Mouse (Mus musculus) CH12.LX (cell line): ENCODE data around the gene Heatr5b. TPM values are rescaled to one million over a fixed set of nuclear protein-coding genes. Genes with fewer than 3 reads are reported as not detected.

ENCODE experiments used
- DNase-seq: peaks from one replicate; pipeline ENCODE4 v3.0.0-alpha.2; 2013; ENCODE audit errors: extremely low read depth
- H3K27ac ChIP-seq: 2 replicates; pipeline ENCODE4 v1.5.1; 2012; ENCODE audit warnings: low read depth, mild to moderate bottlenecking, control low read depth, moderate library complexity; ENCODE audit not compliant: insufficient read depth
- H3K27me3 ChIP-seq: replicated peaks from 2 replicates; pipeline ENCODE3; 2012; ENCODE audit warnings: inconsistent platforms
- H3K36me3 ChIP-seq, 2 experiments: replicated peaks in 1 of 2; 2 replicates each; pipeline versions ENCODE3 to v1.6.1; 2012; ENCODE audit warnings: inconsistent platforms in 1 of 2, low read length in 1 of 2, mild to moderate bottlenecking in 1 of 2, mixed read lengths in 1 of 2, moderate library complexity in 1 of 2; ENCODE audit not compliant: control insufficient read depth in 1 of 2, insufficient read depth in 1 of 2
- H3K4me1 ChIP-seq, 2 experiments: 2 replicates each; pipeline ENCODE4 v1.6.1; 2012; ENCODE audit warnings: inconsistent platforms in 1 of 2, moderate library complexity in 1 of 2; ENCODE audit not compliant: insufficient read depth in 2 of 2, control insufficient read depth in 1 of 2
- H3K4me2 ChIP-seq: 2 replicates; pipeline ENCODE4 v1.6.1; 2012; ENCODE audit warnings: low read depth, mild to moderate bottlenecking, control low read depth; ENCODE audit not compliant: poor library complexity, insufficient read depth, severe bottlenecking
- H3K4me3 ChIP-seq, 3 experiments: fragments of 150-350 bp in 1 of 3; sonication (generic) in 1 of 3; replicated peaks in 1 of 3; 2 replicates each; pipeline versions ENCODE3 to v1.5.1; 2011 to 2012; ENCODE audit warnings: low read depth in 2 of 3, low read length in 2 of 3, mild to moderate bottlenecking in 2 of 3, moderate library complexity in 2 of 3, control low read depth in 1 of 3, improper control_type of control experiment in 1 of 3, inconsistent platforms in 1 of 3, mixed read lengths in 1 of 3; ENCODE audit not compliant: poor library complexity in 1 of 3
- H3K79me2 ChIP-seq: replicated peaks from 2 replicates; pipeline ENCODE4 v1.6.1; 2012; ENCODE audit warnings: mild to moderate bottlenecking, moderate library complexity; ENCODE audit not compliant: control insufficient read depth, poor library complexity, insufficient read depth, severe bottlenecking; ENCODE audit errors: extremely low read depth
- H3K9ac ChIP-seq: 2 replicates; pipeline ENCODE4 v1.6.1; 2012; ENCODE audit warnings: low read depth, mild to moderate bottlenecking, control low read depth, moderate library complexity; ENCODE audit not compliant: insufficient read depth
- H3K9me3 ChIP-seq: replicated peaks from 2 replicates; pipeline ENCODE3; 2012; ENCODE audit warnings: low read length, inconsistent platforms, mixed read lengths
- CTCF ChIP-seq, 2 experiments: IDR thresholded peaks in 1 of 2; conservative IDR thresholded peaks in 1 of 2; 2 replicates each; pipeline ENCODE4 v1.5.1; 2011 to 2012; ENCODE audit warnings: low read depth in 2 of 2, low read length in 2 of 2, improper control_type of control experiment in 1 of 2, inconsistent platforms in 1 of 2, mild to moderate bottlenecking in 1 of 2, moderate library complexity in 1 of 2
- EP300 ChIP-seq: IDR thresholded peaks from 2 replicates; pipeline ENCODE4 v1.6.1; 2011; ENCODE audit warnings: low read length, improper control_type of control experiment
- ETS1 ChIP-seq: conservative IDR thresholded peaks from 2 replicates; pipeline ENCODE4 v1.6.1; 2012; ENCODE audit warnings: low read depth, mild to moderate bottlenecking, inconsistent platforms, low read length, improper control_type of control experiment, moderate library complexity
- IRF4 ChIP-seq: IDR thresholded peaks from 2 replicates; pipeline ENCODE4 v1.6.1; 2014; ENCODE audit warnings: low read depth, mild to moderate bottlenecking, inconsistent platforms, low read length, improper control_type of control experiment
- JUN ChIP-seq: IDR thresholded peaks from 2 replicates; pipeline ENCODE4 v1.6.1; 2011; ENCODE audit warnings: low read depth, mild to moderate bottlenecking, low read length, improper control_type of control experiment, moderate library complexity; ENCODE audit not compliant: insufficient read depth
- KAT2A ChIP-seq: IDR thresholded peaks from 2 replicates; pipeline ENCODE4 v1.6.1; 2012; ENCODE audit warnings: low read length, improper control_type of control experiment, inconsistent platforms; ENCODE audit not compliant: insufficient replicate concordance
- MAFK ChIP-seq: IDR thresholded peaks from 2 replicates; pipeline ENCODE4 v1.6.1; 2011; ENCODE audit warnings: low read length, improper control_type of control experiment; ENCODE audit not compliant: insufficient replicate concordance
- MAX ChIP-seq: IDR thresholded peaks from 2 replicates; pipeline ENCODE4 v1.6.1; 2011; ENCODE audit warnings: low read length, improper control_type of control experiment
- MAZ ChIP-seq: IDR thresholded peaks from 2 replicates; pipeline ENCODE4 v1.6.1; 2012; ENCODE audit warnings: low read depth, mild to moderate bottlenecking, inconsistent platforms, low read length, improper control_type of control experiment, moderate library complexity
- MEF2A ChIP-seq: IDR thresholded peaks from 2 replicates; pipeline ENCODE4 v1.6.1; 2014; ENCODE audit warnings: low read depth, mild to moderate bottlenecking, inconsistent platforms, low read length, improper control_type of control experiment, borderline replicate concordance
- MXI1 ChIP-seq: IDR thresholded peaks from 2 replicates; pipeline ENCODE4 v1.6.1; 2011; ENCODE audit warnings: mild to moderate bottlenecking, low read depth, low read length, improper control_type of control experiment
- MYC ChIP-seq: IDR thresholded peaks from 2 replicates; pipeline ENCODE4 v1.6.1; 2011; ENCODE audit warnings: low read depth, mild to moderate bottlenecking, improper control_type of control experiment, low read length
- NRF1 ChIP-seq: IDR thresholded peaks from 2 replicates; pipeline ENCODE4 v1.6.1; 2014; ENCODE audit warnings: low read depth, mild to moderate bottlenecking, inconsistent platforms, low read length, improper control_type of control experiment, moderate library complexity
- PAX5 ChIP-seq: IDR thresholded peaks from 2 replicates; pipeline ENCODE4 v1.6.1; 2012; ENCODE audit warnings: low read length, inconsistent platforms, mixed read lengths
- POLR2A ChIP-seq: IDR thresholded peaks from 2 replicates; pipeline ENCODE4 v1.6.1; 2011; ENCODE audit warnings: low read depth, mild to moderate bottlenecking, improper control_type of control experiment, low read length
- SIN3A ChIP-seq: IDR thresholded peaks from 2 replicates; pipeline ENCODE4 v1.6.1; 2012; ENCODE audit warnings: low read length, improper control_type of control experiment, inconsistent platforms
- SMC3 ChIP-seq: IDR thresholded peaks from 2 replicates; pipeline ENCODE4 v1.6.1; 2011; ENCODE audit warnings: low read depth, low read length, improper control_type of control experiment
- dilution Hi-C: fragments of 300-500 bp; cut with MboI; formaldehyde crosslinking; loops from 2 replicates; pipeline ENCODE4 v1.14.3; 2020; ENCODE audit warnings: low sequenced_read_pairs; ENCODE audit not compliant: extremely low pct_unique_long_range_greater_than_20kb, extremely low pct_ligation_motif_present
- in situ Hi-C: fragments of 300-500 bp; cut with MboI; formaldehyde crosslinking; loops from 3 replicates; pipeline ENCODE4 v1.14.3; 2019; ENCODE audit warnings: low sequenced_read_pairs, low pct_ligation_motif_present, low pct_unique_long_range_greater_than_20kb, mixed read lengths
- polyA plus RNA-seq: library from polyadenylated mRNA; unstranded; fragments of >175 nt; gene quantifications from 2 replicates; pipeline ENCODE4 v1.2.1, GENCODE M21; 2012; ENCODE audit warnings: low read depth; ENCODE audit not compliant: insufficient read length
- total RNA-seq, 2 experiments: library from RNA; depleted of rRNA; stranded (reverse); fragments of 300-350 nt in 1 of 2; fragments of >200 nt in 1 of 2; gene quantifications; 2 replicates each; pipeline ENCODE4 v1.2.3; 2012 to 2014

The Heatr5b gene
- total and polyA plus RNA-seq, 3 experiments: 13.0 to 21.5 (median 17.9) TPM

GRCm38 (mm10) chr17:78702988-78703387, 132.2 kb downstream of the Heatr5b start:
- peaks cover 0 to 3% of the 10 kb centered on the region in 2 experiments; a peak in 1 of 4 replicates for H3K4me1 ChIP-seq
- no peak overlapping the region; the same call in 1 of the 2 replicates for H3K27ac ChIP-seq
- peaks cover 3% of the 10 kb centered on the region for H3K9me3 ChIP-seq
- no peak for TF ChIP-seq JUN
- no peak for TF ChIP-seq MAFK
- TF ChIP-seq ETS1: no peak
- no peak for TF ChIP-seq MYC
- TF ChIP-seq MXI1: no peak
- TF ChIP-seq KAT2A: no peak
- TF ChIP-seq PAX5: no peak
- no peak for TF ChIP-seq MAZ
- no peak for TF ChIP-seq POLR2A
- TF ChIP-seq SMC3: no peak
- no peak for TF ChIP-seq MEF2A
- TF ChIP-seq CTCF (conservative IDR thresholded peaks at IDR 0.05 in 1 of 2, IDR thresholded peaks at IDR 0.05 in 1 of 2; ENCODE audit: low read depth in 2 of 2, low read length in 2 of 2): no peak
- no peak for TF ChIP-seq EP300
- TF ChIP-seq NRF1: no peak
- TF ChIP-seq SIN3A: no peak
- TF ChIP-seq IRF4: no peak
- TF ChIP-seq MAX: no peak
- peaks cover 4 to 35% of the 10 kb centered on the region in 2 experiments for H3K36me3 ChIP-seq
- H3K4me2 ChIP-seq: no peak overlapping the region
- 0 out of 2 replicates have a peak, but pooled peaks cover 3% of the 10 kb centered on the region for H3K79me2 ChIP-seq
- in situ Hi-C loops: no loop called here
- H3K4me3 ChIP-seq: no peak overlapping the region
- DNase-seq: no peak
- dilution Hi-C loops: no loop called here
- no peaks in the 10 kb centered on the region for H3K27me3 ChIP-seq
- no peak overlapping the region for H3K9ac ChIP-seq

Other genes with a start within 250 kb of the Heatr5b start
- 12.3 and 12.4 TPM in 2 replicates for gene Strn, start 98.2 kb downstream of the Heatr5b start, total RNA-seq (2012; rRNA removed)
- 9.9 and 10.5 TPM in 2 replicates for gene Strn, start 98.2 kb downstream of the Heatr5b start, total RNA-seq (2014; rRNA removed)
- 12.7 and 14.3 TPM in 2 replicates for gene Strn, start 98.2 kb downstream of the Heatr5b start, polyA plus RNA-seq
- gene Gpatch11, start 203 bp upstream of the Heatr5b start, total RNA-seq (2012; rRNA removed): 13.4 and 21.6 TPM in 2 replicates
- gene Gpatch11, start 203 bp upstream of the Heatr5b start, total RNA-seq (2014; rRNA removed): 22.3 and 25.1 TPM in 2 replicates
- 25.5 and 38.7 TPM in 2 replicates for gene Gpatch11, start 203 bp upstream of the Heatr5b start, polyA plus RNA-seq
- 9.8 and 11.6 TPM in 2 replicates for gene Eif2ak2, start 47.2 kb upstream of the Heatr5b start, total RNA-seq (2012; rRNA removed)
- gene Eif2ak2, start 47.2 kb upstream of the Heatr5b start, total RNA-seq (2014; rRNA removed): 13.6 and 15.6 TPM in 2 replicates
- gene Eif2ak2, start 47.2 kb upstream of the Heatr5b start, polyA plus RNA-seq: 25.0 and 27.4 TPM in 2 replicates
- gene Sult6b1, start 71.6 kb upstream of the Heatr5b start, total RNA-seq (2012; rRNA removed): 0.08 TPM in 1 of 2 replicates, not detected in the other
- 0.46 TPM in 1 of 2 replicates, not detected in the other for gene Sult6b1, start 71.6 kb upstream of the Heatr5b start, total RNA-seq (2014; rRNA removed)
- gene Sult6b1, start 71.6 kb upstream of the Heatr5b start, polyA plus RNA-seq: 0.19 and 0.34 TPM in 2 replicates
- gene Cebpzos, start 81.1 kb upstream of the Heatr5b start, total RNA-seq (2012; rRNA removed): 27.8 and 29.9 TPM in 2 replicates
- 62.0 and 63.7 TPM in 2 replicates for gene Cebpzos, start 81.1 kb upstream of the Heatr5b start, total RNA-seq (2014; rRNA removed)
- 25.9 and 34.8 TPM in 2 replicates for gene Cebpzos, start 81.1 kb upstream of the Heatr5b start, polyA plus RNA-seq
- gene Cebpz, start 101.7 kb upstream of the Heatr5b start, total RNA-seq (2012; rRNA removed): 43.3 and 60.3 TPM in 2 replicates
- 61.2 and 71.5 TPM in 2 replicates for gene Cebpz, start 101.7 kb upstream of the Heatr5b start, total RNA-seq (2014; rRNA removed)
- 70.1 and 86.7 TPM in 2 replicates for gene Cebpz, start 101.7 kb upstream of the Heatr5b start, polyA plus RNA-seq
- gene Ndufaf7, start 101.8 kb upstream of the Heatr5b start, total RNA-seq (2012; rRNA removed): 41.7 and 46.7 TPM in 2 replicates
- gene Ndufaf7, start 101.8 kb upstream of the Heatr5b start, total RNA-seq (2014; rRNA removed): 42.4 and 50.2 TPM in 2 replicates
- gene Ndufaf7, start 101.8 kb upstream of the Heatr5b start, polyA plus RNA-seq: 54.1 and 68.4 TPM in 2 replicates
- not detected in 2 replicates for gene Prkd3, start 185.5 kb upstream of the Heatr5b start, total RNA-seq (2012; rRNA removed)
- gene Prkd3, start 185.5 kb upstream of the Heatr5b start, total RNA-seq (2014; rRNA removed): not detected in 2 replicates
- gene Prkd3, start 185.5 kb upstream of the Heatr5b start, polyA plus RNA-seq: not detected in 2 replicates
- not detected in 2 replicates for gene Qpct, start 216.5 kb upstream of the Heatr5b start, total RNA-seq (2012; rRNA removed)
- not detected in 2 replicates for gene Qpct, start 216.5 kb upstream of the Heatr5b start, total RNA-seq (2014; rRNA removed)
- gene Qpct, start 216.5 kb upstream of the Heatr5b start, polyA plus RNA-seq: not detected in 2 replicates